Mouse (Mus musculus) c-Kit-positive CD71-positive TER-119-negative erythroid progenitor cells, embryonic 14.5 days (primary cell): ENCODE data around the gene Stambpl1.

Experiments
- DNase-seq: peaks from one replicate; pipeline ENCODE4 v3.0.0-alpha.2; 2013; ENCODE audit warnings: low read depth

The Stambpl1 gene

GRCm38 (mm10) chr19:34240273-34241039 is 48.4 kb downstream of the Stambpl1 start:
- DNase-seq, result no peak

- DNase-seq, result no peak
Observed at GRCm38 (mm10) chr19:34241247-34241915, 49.4 kb downstream of the Stambpl1 start.

- no peak for DNase-seq
Observed at GRCm38 (mm10) chr19:34242925-34243324, 50.9 kb downstream of the Stambpl1 start.

GRCm38 (mm10) chr19:34244056-34244455 is 52.0 kb downstream of the Stambpl1 start:
- peak; percentile 43 for DNase-seq

- DNase-seq, result no peak
Observed at GRCm38 (mm10) chr19:34248558-34248957, 56.5 kb downstream of the Stambpl1 start.

GRCm38 (mm10) chr19:34250621-34251020 is 58.6 kb downstream of the Stambpl1 start:
- no peak for DNase-seq

GRCm38 (mm10) chr19:34251900-34252299 is 59.9 kb downstream of the Stambpl1 start:
- DNase-seq, result no peak

- no peak for DNase-seq
Observed at GRCm38 (mm10) chr19:34252450-34252849, 60.4 kb downstream of the Stambpl1 start.

- no peak for DNase-seq
Observed at GRCm38 (mm10) chr19:34254101-34254879, 62.3 kb downstream of the Stambpl1 start.

- no peak for DNase-seq
Observed at GRCm38 (mm10) chr19:34254880-34255681, 63.1 kb downstream of the Stambpl1 start, which contains the start of gene Acta2. Gene Acta2 (minus strand): TSS chr19:34255590.

GRCm38 (mm10) chr19:34256149-34256548 is 64.1 kb downstream of the Stambpl1 start:
- no peak for DNase-seq

- DNase-seq, result no peak
Observed at GRCm38 (mm10) chr19:34256936-34257335, 64.9 kb downstream of the Stambpl1 start.

- DNase-seq, result no peak
Observed at GRCm38 (mm10) chr19:34262273-34262974, 70.4 kb downstream of the Stambpl1 start.

GRCm38 (mm10) chr19:34265604-34266193 is 73.7 kb downstream of the Stambpl1 start:
- DNase-seq, result no peak

GRCm38 (mm10) chr19:34268991-34269390 is 77.0 kb downstream of the Stambpl1 start:
- DNase-seq, result no peak

GRCm38 (mm10) chr19:34270106-34270726 is 78.2 kb downstream of the Stambpl1 start:
- DNase-seq, result no peak

GRCm38 (mm10) chr19:34270824-34271464 is 78.9 kb downstream of the Stambpl1 start:
- DNase-seq, result no peak

- DNase-seq, result no peak
Observed at GRCm38 (mm10) chr19:34273073-34273472, 81.0 kb downstream of the Stambpl1 start.

GRCm38 (mm10) chr19:34278078-34278477 is 86.0 kb downstream of the Stambpl1 start:
- DNase-seq, result no peak

- no peak for DNase-seq
Observed at GRCm38 (mm10) chr19:34283614-34284013, 91.6 kb downstream of the Stambpl1 start.
